Mouse (Mus musculus) C2C12 (cell line): ENCODE data around the gene Npas1. TPM values are rescaled to one million over a fixed set of nuclear protein-coding genes. Genes with fewer than 3 reads are reported as not detected.

ENCODE experiments used
- H3K27me3 ChIP-seq: one replicate; pipeline ENCODE4 v1.6.1; 2011; ENCODE audit not compliant: control insufficient read depth, insufficient read depth, insufficient read length
- H3K36me3 ChIP-seq: one replicate; pipeline ENCODE4 v1.6.1; 2011; ENCODE audit not compliant: control insufficient read depth, insufficient read depth
- H3K4me3 ChIP-seq: one replicate; pipeline ENCODE4 v1.5.1; 2011; ENCODE audit warnings: mild to moderate bottlenecking, control low read depth; ENCODE audit not compliant: poor library complexity, insufficient read depth, severe bottlenecking
- H3K79me2 ChIP-seq: one replicate; pipeline ENCODE4 v1.6.1; 2011; ENCODE audit not compliant: control insufficient read depth, insufficient read depth
- H3K79me3 ChIP-seq: one replicate; pipeline ENCODE4 v1.6.1; 2011; ENCODE audit warnings: low read depth, control low read depth
- H3ac ChIP-seq: one replicate; pipeline ENCODE3; 2011; ENCODE audit warnings: low read depth; ENCODE audit not compliant: control insufficient read depth, insufficient read length
- CEBPB ChIP-seq: IDR thresholded peaks from one replicate; pipeline ENCODE4 v1.6.1; 2011; ENCODE audit warnings: low read depth, mild to moderate bottlenecking, control low read depth, moderate library complexity
- CTCF ChIP-seq: IDR thresholded peaks from one replicate; pipeline ENCODE4 v1.5.1; 2011; ENCODE audit not compliant: control insufficient read depth, insufficient read depth, insufficient read length
- FOSL1 ChIP-seq: IDR thresholded peaks from one replicate; pipeline ENCODE4 v1.8.0; 2011; ENCODE audit warnings: mild to moderate bottlenecking, low read length; ENCODE audit not compliant: poor library complexity, insufficient read depth, severe bottlenecking
- MAX ChIP-seq: IDR thresholded peaks from one replicate; pipeline ENCODE4 v1.6.1; 2011; ENCODE audit warnings: mild to moderate bottlenecking, control low read depth
- MYOD1 ChIP-seq: IDR thresholded peaks from one replicate; pipeline ENCODE4 v1.6.1; 2011; ENCODE audit warnings: low read depth; ENCODE audit not compliant: control insufficient read depth, insufficient read length
- MYOG ChIP-seq: IDR thresholded peaks from one replicate; pipeline ENCODE4 v1.6.1; 2011; ENCODE audit not compliant: control insufficient read depth, insufficient read length; ENCODE audit errors: extremely low read depth
- USF1 ChIP-seq: IDR thresholded peaks from one replicate; pipeline ENCODE4 v1.6.1; 2011; ENCODE audit warnings: low read depth, mild to moderate bottlenecking, control low read depth, moderate library complexity
- polyA plus RNA-seq: library from polyadenylated mRNA; unstranded; fragments of >200 nt; fragmentation: generic; extraction: Trizol; gene quantifications from one replicate; pipeline ENCODE4 v1.2.1, GENCODE M21; 2012; ENCODE audit warnings: missing spikeins

The Npas1 gene
- polyA plus RNA-seq, 1 experiment: 0.18 TPM

- no peak overlapping the region for H3K4me3 ChIP-seq
- no peaks in the 10 kb centered on the region for H3K79me3 ChIP-seq
- TF ChIP-seq CEBPB (no peak), FOSL1 (no peak), CTCF (no peak), MAX (no peak), MYOD1 (no peak), USF1 (no peak), MYOG (no peak)
- no peaks in the 10 kb centered on the region for H3K79me2 ChIP-seq
- H3K27me3 ChIP-seq: no peaks in the 10 kb centered on the region
- H3ac ChIP-seq: no peak overlapping the region
- no peaks in the 10 kb centered on the region for H3K36me3 ChIP-seq
Observed at GRCm38 (mm10) chr7:16441241-16441640, 36.3 kb downstream of the Npas1 start.

- no peak overlapping the region for H3ac ChIP-seq
- peaks cover 37% of the 10 kb centered on the region for H3K36me3 ChIP-seq
- TF ChIP-seq MAX (no peak), MYOD1 (no peak), USF1 (no peak), CTCF (no peak), CEBPB (no peak), MYOG (no peak), FOSL1 (no peak)
Observed at GRCm38 (mm10) chr7:16435088-16435487, 42.4 kb downstream of the Npas1 start.

GRCm38 (mm10) chr7:16433352-16433971 is 44.1 kb downstream of the Npas1 start:
- Histone ChIP-seq H3ac (no peak overlapping the region), H3K79me3 (no peaks in the 10 kb centered on the region), H3K36me3 (peaks cover 45% of the 10 kb centered on the region), H3K27me3 (no peaks in the 10 kb centered on the region), H3K4me3 (no peak overlapping the region), H3K79me2 (no peaks in the 10 kb centered on the region)
- TF ChIP-seq MAX (no peak), CEBPB (no peak), FOSL1 (no peak)

More at GRCm38 (mm10) chr7:16435088-16435487, 42.4 kb downstream of the Npas1 start:
- Histone ChIP-seq H3K79me3 (no peaks in the 10 kb centered on the region), H3K27me3 (no peaks in the 10 kb centered on the region), H3K4me3 (no peak overlapping the region), H3K79me2 (no peaks in the 10 kb centered on the region)

GRCm38 (mm10) chr7:16426129-16426729 is 51.3 kb downstream of the Npas1 start:
- Histone ChIP-seq H3K36me3 (peaks cover 70% of the 10 kb centered on the region), H3K4me3 (no peak overlapping the region), H3K79me2 (no peaks in the 10 kb centered on the region), H3K79me3 (no peaks in the 10 kb centered on the region), H3ac (no peak overlapping the region), H3K27me3 (no peaks in the 10 kb centered on the region)
- TF ChIP-seq CTCF: peak; percentile 75
- TF ChIP-seq MAX: no peak

- H3K4me3 ChIP-seq: no peak overlapping the region
- H3K36me3 ChIP-seq: peaks cover 72% of the 10 kb centered on the region
Observed at GRCm38 (mm10) chr7:16425721-16426120, 51.8 kb downstream of the Npas1 start.

GRCm38 (mm10) chr7:16423731-16424130 is 53.8 kb downstream of the Npas1 start:
- Histone ChIP-seq H3ac (no peak overlapping the region), H3K79me2 (no peaks in the 10 kb centered on the region), H3K27me3 (no peaks in the 10 kb centered on the region), H3K36me3 (peaks cover 85% of the 10 kb centered on the region), H3K4me3 (no peak overlapping the region), H3K79me3 (no peaks in the 10 kb centered on the region)
- TF ChIP-seq MAX (no peak), MYOG (no peak), MYOD1 (no peak), CEBPB (no peak), CTCF (no peak), FOSL1 (no peak), USF1 (no peak)

More at GRCm38 (mm10) chr7:16425721-16426120, 51.8 kb downstream of the Npas1 start:
- no peak for TF ChIP-seq USF1
- TF ChIP-seq MYOG: no peak
- no peak for TF ChIP-seq MAX
- no peak for TF ChIP-seq FOSL1
- no peak for TF ChIP-seq CTCF
- no peak for TF ChIP-seq MYOD1
- no peak for TF ChIP-seq CEBPB
- Histone ChIP-seq H3K79me2 (no peaks in the 10 kb centered on the region), H3K79me3 (no peaks in the 10 kb centered on the region), H3K27me3 (no peaks in the 10 kb centered on the region), H3ac (no peak overlapping the region)
